Mouse (Mus musculus) C2C12 (cell line): ENCODE measurements around the gene Plagl1.

ENCODE experiments used
- CEBPB ChIP-seq: IDR thresholded peaks from one replicate; pipeline ENCODE4 v1.6.1; 2011; ENCODE audit warnings: low read depth, mild to moderate bottlenecking, control low read depth, moderate library complexity
- CTCF ChIP-seq: IDR thresholded peaks from one replicate; pipeline ENCODE4 v1.5.1; 2011; ENCODE audit not compliant: control insufficient read depth, insufficient read depth, insufficient read length
- FOSL1 ChIP-seq: IDR thresholded peaks from one replicate; pipeline ENCODE4 v1.8.0; 2011; ENCODE audit warnings: mild to moderate bottlenecking, low read length; ENCODE audit not compliant: poor library complexity, insufficient read depth, severe bottlenecking
- MAX ChIP-seq: IDR thresholded peaks from one replicate; pipeline ENCODE4 v1.6.1; 2011; ENCODE audit warnings: mild to moderate bottlenecking, control low read depth
- MYOD1 ChIP-seq: IDR thresholded peaks from one replicate; pipeline ENCODE4 v1.6.1; 2011; ENCODE audit warnings: low read depth; ENCODE audit not compliant: control insufficient read depth, insufficient read length
- MYOG ChIP-seq: IDR thresholded peaks from one replicate; pipeline ENCODE4 v1.6.1; 2011; ENCODE audit not compliant: control insufficient read depth, insufficient read length; ENCODE audit errors: extremely low read depth
- USF1 ChIP-seq: IDR thresholded peaks from one replicate; pipeline ENCODE4 v1.6.1; 2011; ENCODE audit warnings: low read depth, mild to moderate bottlenecking, control low read depth, moderate library complexity

GRCm38 (mm10) chr10:13102360-13102759 is 42.1 kb downstream of the Plagl1 start:
- no peak for TF ChIP-seq CTCF
- no peak for TF ChIP-seq MYOD1
- TF ChIP-seq MAX: no peak
- TF ChIP-seq USF1: no peak
- TF ChIP-seq MYOG: no peak
- TF ChIP-seq CEBPB: no peak
- no peak for TF ChIP-seq FOSL1
